Mouse (Mus musculus) spleen, adult 2 months (tissue): ENCODE measurements at regions not wholly inside any gene's neighbourhood (a gene's known extent, or its start where the extent isn't known, plus 50 kb on each side); places are given as distances from the start of the nearest gene placed in this dataset.

Experiments used
- DNase-seq, 2 experiments: peaks; one replicate each; pipeline versions ENCODE4 v3.0.0 to v3.0.0-alpha.2; 2012 to 2021; ENCODE audit warnings: low spot score in 2 of 2, low read depth in 1 of 2
- H3K27ac ChIP-seq: fragments of 200-500 bp; 2 replicates; pipeline ENCODE4 v1.5.1; 2012; ENCODE audit warnings: low read length, inconsistent platforms; ENCODE audit not compliant: insufficient read depth
- H3K27me3 ChIP-seq: fragments of 200-500 bp; 2 replicates; pipeline ENCODE4 v1.6.1; 2012; ENCODE audit warnings: mild to moderate bottlenecking, moderate library complexity, low read length, inconsistent platforms; ENCODE audit not compliant: control insufficient read depth, insufficient read depth
- H3K36me3 ChIP-seq: fragments of 200-500 bp; 2 replicates; pipeline ENCODE4 v1.6.1; 2012; ENCODE audit warnings: mild to moderate bottlenecking, low read length, inconsistent platforms; ENCODE audit not compliant: control insufficient read depth, insufficient read depth
- H3K4me1 ChIP-seq: fragments of 200-500 bp; 2 replicates; pipeline ENCODE4 v1.6.1; 2011; ENCODE audit warnings: inconsistent platforms; ENCODE audit not compliant: control insufficient read depth, insufficient read depth, insufficient read length
- H3K4me3 ChIP-seq: fragments of 200-500 bp; 2 replicates; pipeline ENCODE4 v1.5.1; 2011; ENCODE audit warnings: mild to moderate bottlenecking, inconsistent platforms; ENCODE audit not compliant: insufficient read depth, insufficient read length; ENCODE audit errors: extremely low read depth
- CTCF ChIP-seq: fragments of 200-500 bp; IDR thresholded peaks from 2 replicates; pipeline ENCODE4 v1.5.1; 2011; ENCODE audit warnings: mild to moderate bottlenecking, inconsistent platforms; ENCODE audit not compliant: insufficient read depth, insufficient read length, insufficient replicate concordance; ENCODE audit errors: extremely low read depth
- POLR2A ChIP-seq: fragments of 200-500 bp; IDR thresholded peaks from 2 replicates; pipeline ENCODE4 v1.6.1; 2011; ENCODE audit warnings: low read depth, low read length, inconsistent platforms
- WGBS: fragments of 180-500 bp; shearing (Covaris S2); methylation state at CpG from one replicate; pipeline ENCODE4 v1.1.7; 2018; 5-methylcytosine and 5-hydroxymethylcytosine counted together

- Histone ChIP-seq H3K4me1 (peaks cover 5% of the 10 kb centered on the region; the same call in 1 of the 2 replicates), H3K4me3 (no peak overlapping the region), H3K36me3 (no peaks in the 10 kb centered on the region), H3K27ac (no peak overlapping the region), H3K27me3 (no peaks in the 10 kb centered on the region)
- DNase-seq = peak; percentile 19 to 62
- 24% methylated on average over 15 of the region's 15 CpGs for WGBS
- no peak for TF ChIP-seq POLR2A
- peak; percentile 80; the same call in 1 of the 2 replicates for TF ChIP-seq CTCF
Measured at GRCm38 (mm10) chr8:104050694-104051539, 50.5 kb upstream of the Cdh5 start.

- Histone ChIP-seq H3K27me3 (no peaks in the 10 kb centered on the region), H3K4me3 (no peak overlapping the region), H3K4me1 (peaks cover 5% of the 10 kb centered on the region; the same call in 1 of the 2 replicates), H3K36me3 (no peaks in the 10 kb centered on the region), H3K27ac (no peak overlapping the region)
- WGBS = 57% methylated on average over 5 of the region's 5 CpGs
- TF ChIP-seq POLR2A (no peak), CTCF (no peak)
- no peak for DNase-seq
Measured at GRCm38 (mm10) chr8:104051540-104051882, 49.9 kb upstream of the Cdh5 start.
